Mouse (Mus musculus): ENCODE results near the gene Tmem179b.

DNA sequence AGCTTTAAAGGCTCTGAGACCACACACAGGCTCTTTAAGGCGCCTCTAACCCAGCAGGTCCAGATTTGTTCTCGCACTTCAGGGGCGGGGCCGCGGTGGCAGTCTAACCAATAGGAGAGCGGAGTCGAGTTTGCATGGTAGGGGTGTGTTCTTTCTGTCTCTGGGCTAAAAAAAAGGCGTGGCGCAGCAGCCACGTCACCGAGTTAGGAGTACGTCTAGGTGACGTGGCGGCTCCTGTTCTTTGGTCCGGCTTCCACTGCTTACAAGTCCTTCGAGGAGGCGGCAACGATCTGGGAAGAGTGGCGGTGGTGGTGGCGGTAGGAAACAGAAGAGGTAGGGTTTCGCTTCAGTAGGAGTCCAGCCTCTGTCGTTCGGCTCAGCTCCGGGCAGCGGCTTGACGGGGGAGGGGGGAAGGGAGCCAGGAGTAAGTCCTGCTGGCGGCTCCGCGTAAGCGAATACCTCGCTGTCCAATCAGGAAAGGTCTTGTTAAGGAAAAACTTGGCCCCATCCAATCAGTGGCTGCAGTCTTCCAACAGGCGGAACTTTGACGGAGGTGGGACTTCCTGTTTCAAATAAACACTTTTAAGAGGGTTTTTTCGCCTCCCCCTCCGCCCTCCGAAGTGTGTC lies 32.9 kb downstream of the Tmem179b start, which contains the start of gene Stx5a:
- no peak; the same call in 1 of the 2 replicates for TF ChIP-seq POLR2A (IDR thresholded peaks at IDR 0.05; ENCODE audit: low read depth, low read length)
- TF ChIP-seq CTCF (IDR thresholded peaks at IDR 0.05; ENCODE audit: extremely low read depth, insufficient read length, insufficient replicate concordance, low read depth, low read length): no peak
